Mouse (Mus musculus) adrenal gland, postnatal 10 days (tissue): Measurements from ENCODE around the gene AI837181. TPM values are rescaled to one million over a fixed set of nuclear protein-coding genes. Genes with fewer than 3 reads are reported as not detected.

Source experiments
- DNase-seq: peaks from one replicate; pipeline ENCODE4 v3.0.0; 2021; ENCODE audit warnings: mixed read lengths
- total RNA-seq, 2 experiments: library from RNA; stranded (reverse); gene quantifications; 2 replicates each; pipeline ENCODE4 v1.2.3; 2021

Gene AI837181
- total RNA-seq, 2 experiments from 2014 or later: 42.5 to 43.8 TPM

GRCm38 (mm10) chr19:5447515-5448353, 22.8 kb downstream of the AI837181 start, which contains the start of gene Fosl1:
Gene Fosl1, plus strand, starts transcription at chr19:5447547.
- peak; percentile 82 for DNase-seq

- peak; percentile 36 for DNase-seq
Measured at GRCm38 (mm10) chr19:5448354-5449150, 23.6 kb downstream of the AI837181 start.

- no peak for DNase-seq
Measured at GRCm38 (mm10) chr19:5449673-5450072, 24.7 kb downstream of the AI837181 start.

GRCm38 (mm10) chr19:5451766-5452165, 26.8 kb downstream of the AI837181 start:
- no peak for DNase-seq

- DNase-seq: no peak
Measured at GRCm38 (mm10) chr19:5455037-5455436, 30.1 kb downstream of the AI837181 start.

GRCm38 (mm10) chr19:5455568-5455967, 30.6 kb downstream of the AI837181 start:
- DNase-seq: no peak

- peak; percentile 42 for DNase-seq
Measured at GRCm38 (mm10) chr19:5456241-5456921, 31.4 kb downstream of the AI837181 start.

GRCm38 (mm10) chr19:5456922-5457745, 32.2 kb downstream of the AI837181 start:
- DNase-seq: peak; percentile 97

GRCm38 (mm10) chr19:5457746-5458442, 33.0 kb downstream of the AI837181 start, which contains the start of gene Ccdc85b:
Gene Ccdc85b, minus strand, starts transcription at chr19:5457894.
- peak; percentile 46 for DNase-seq

- DNase-seq: no peak
Measured at GRCm38 (mm10) chr19:5459019-5459418, 34.1 kb downstream of the AI837181 start.

GRCm38 (mm10) chr19:5459896-5460295, 35.0 kb downstream of the AI837181 start:
- DNase-seq: no peak

- DNase-seq: peak; percentile 94
Measured at GRCm38 (mm10) chr19:5460465-5460911, 35.5 kb downstream of the AI837181 start, which contains the start of gene Fibp. Gene Fibp, plus strand, starts transcription at chr19:5460615.

GRCm38 (mm10) chr19:5461411-5461810, 36.5 kb downstream of the AI837181 start:
- DNase-seq: no peak

GRCm38 (mm10) chr19:5463212-5463611, 38.3 kb downstream of the AI837181 start:
- DNase-seq: no peak

GRCm38 (mm10) chr19:5463791-5464562, 39.0 kb downstream of the AI837181 start:
- DNase-seq: peak; percentile 66

GRCm38 (mm10) chr19:5465037-5465436, 40.1 kb downstream of the AI837181 start:
- DNase-seq: no peak

GRCm38 (mm10) chr19:5466916-5467500, 42.1 kb downstream of the AI837181 start:
- no peak for DNase-seq

GRCm38 (mm10) chr19:5468374-5468773, 43.4 kb downstream of the AI837181 start, which contains the start of gene Ctsw:
Gene Ctsw, minus strand, starts transcription at chr19:5468507.
- no peak for DNase-seq

GRCm38 (mm10) chr19:5471846-5472245, 46.9 kb downstream of the AI837181 start:
- DNase-seq: no peak
